Mouse (Mus musculus) liver, adult 2 months (tissue): ENCODE data around the gene Txnip.

Experiments
- CTCF ChIP-seq: fragments of 200-500 bp; IDR thresholded peaks from 2 replicates; pipeline ENCODE4 v1.5.1; 2011; ENCODE audit warnings: low read depth, low read length, control low read depth
- POLR2A ChIP-seq: fragments of 200-500 bp; IDR thresholded peaks from 2 replicates; pipeline ENCODE4 v1.6.1; 2011; ENCODE audit warnings: low read length, control low read depth; ENCODE audit not compliant: insufficient read depth; ENCODE audit errors: extremely low read depth

- TF ChIP-seq CTCF (no peak), POLR2A (no peak)
These were observed 19.2 kb downstream of the Txnip start, which contains the start of gene Gm16253 for GRCm38 (mm10) chr3:96576690-96577541.
